Mouse (Mus musculus): Measurements from ENCODE around the gene Gsk3b. TPM values are rescaled to one million over a fixed set of nuclear protein-coding genes. Genes with fewer than 3 reads are reported as not detected.

The Gsk3b gene
- total and polyA plus RNA-seq, 3 experiments, result 6.1 to 30.8 (median 15.5) TPM

- TF ChIP-seq ZMIZ1 (IDR thresholded peaks at IDR 0.05; ENCODE audit: low read depth, low read length), result 0 out of 2 replicates have a peak, but pooled peaks have one; percentile 24
- TF ChIP-seq GABPA (IDR thresholded peaks at IDR 0.05; ENCODE audit: insufficient replicate concordance, low read depth, low read length), result no peak
- TF ChIP-seq ELF1 (IDR thresholded peaks at IDR 0.05; ENCODE audit: low read depth, low read length), result peak; percentile 87
- no peak for TF ChIP-seq USF2 (conservative IDR thresholded peaks at IDR 0.05; ENCODE audit: low read depth, low read length)
- TF ChIP-seq E2F4 (IDR thresholded peaks at IDR 0.05; ENCODE audit: insufficient replicate concordance, low read depth, low read length), result no peak
- TF ChIP-seq POLR2A (IDR thresholded peaks at IDR 0.05; ENCODE audit: low read depth, low read length), result peak; percentile 75
- no peak for TF ChIP-seq SMC3 (IDR thresholded peaks at IDR 0.05; ENCODE audit: low read depth, low read length)
- TF ChIP-seq CHD1 (IDR thresholded peaks at IDR 0.05; ENCODE audit: low read depth, low read length), result no peak; the same call in 1 of the 2 replicates
- TF ChIP-seq ZKSCAN1 (IDR thresholded peaks at IDR 0.05; ENCODE audit: borderline replicate concordance, low read depth, low read length), result no peak
- TF ChIP-seq UBTF (IDR thresholded peaks at IDR 0.05; ENCODE audit: low read depth, low read length), result no peak
- TF ChIP-seq SIN3A (IDR thresholded peaks at IDR 0.05; ENCODE audit: low read length), result peak; percentile 86
- TF ChIP-seq PAX5 (IDR thresholded peaks at IDR 0.05; ENCODE audit: low read length), result no peak
- no peak for TF ChIP-seq BHLHE40 (IDR thresholded peaks at IDR 0.05; ENCODE audit: low read depth, low read length)
- TF ChIP-seq USF1 (IDR thresholded peaks at IDR 0.05; ENCODE audit: low read depth, low read length), result no peak
- TF ChIP-seq TBP (conservative IDR thresholded peaks at IDR 0.05; ENCODE audit: low read depth, low read length), result peak; percentile 89
- TF ChIP-seq MEF2A (IDR thresholded peaks at IDR 0.05; ENCODE audit: borderline replicate concordance, low read depth, low read length), result peak; percentile 56; the same call in 1 of the 2 replicates
Measured at GRCm38 (mm10) chr16:38131756-38132155, 43.0 kb downstream of the Gsk3b start (continued).

DNA sequence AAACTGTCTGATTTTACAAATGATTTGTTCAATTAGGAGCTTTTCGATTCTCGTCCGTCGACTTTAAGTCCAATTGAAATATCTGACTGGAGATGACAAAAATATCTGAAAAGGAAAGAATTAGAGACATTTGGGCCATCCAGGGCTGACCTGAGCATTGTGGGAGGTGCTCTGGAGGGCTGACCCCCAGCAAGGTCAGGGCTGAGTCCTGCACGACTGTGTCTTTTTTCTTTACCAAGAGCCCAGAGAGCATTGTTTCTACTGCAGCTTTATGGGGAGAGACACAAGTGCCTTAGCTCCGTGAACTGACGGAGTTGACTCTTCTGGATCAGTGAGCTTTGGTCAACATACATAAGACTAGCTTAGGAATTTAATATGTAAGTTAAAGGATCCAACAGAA lies 43.4 kb downstream of the Gsk3b start:
- Histone ChIP-seq H3K4me3 (replicated peaks in 1 of 3; ENCODE audit: low read depth in 2 of 3, low read length in 2 of 3, poor library complexity in 1 of 3) (peak overlapping the region; percentile 30 to 60 (median 34)), H3K4me2 (ENCODE audit: insufficient read depth, low read depth, poor library complexity, severe bottlenecking) (peak overlapping the region; percentile 84), H3K79me2 (replicated peaks; ENCODE audit: control insufficient read depth, extremely low read depth, insufficient read depth, poor library complexity, severe bottlenecking) (peaks cover 42% of the 10 kb centered on the region), H3K36me3 (replicated peaks in 1 of 2; ENCODE audit: control insufficient read depth in 1 of 2, insufficient read depth in 1 of 2, low read length in 1 of 2) (peaks cover 0 to 21% of the 10 kb centered on the region in 2 experiments), H3K9ac (ENCODE audit: insufficient read depth, low read depth) (peak overlapping the region; percentile 95), H3K27ac (ENCODE audit: insufficient read depth, low read depth) (no peak overlapping the region), H3K4me1 (ENCODE audit: control insufficient read depth in 1 of 2, insufficient read depth in 2 of 2) (peaks cover 9 to 52% of the 10 kb centered on the region in 2 experiments), H3K27me3 (replicated peaks) (no peaks in the 10 kb centered on the region), H3K9me3 (replicated peaks; ENCODE audit: low read length) (no peaks in the 10 kb centered on the region)
- dilution Hi-C loops (cut with MboI; ENCODE audit: extremely low pct_ligation_motif_present, extremely low pct_unique_long_range_greater_than_20kb, low sequenced_read_pairs) (no loop called here), in situ Hi-C loops (cut with MboI; ENCODE audit: low pct_ligation_motif_present, low pct_unique_long_range_greater_than_20kb, low sequenced_read_pairs) (no loop called here)
- no peak for DNase-seq (ENCODE audit: extremely low read depth)
- TF ChIP-seq MAZ (IDR thresholded peaks at IDR 0.05; ENCODE audit: low read depth, low read length) (0 out of 2 replicates have a peak, but pooled peaks have one; percentile 5), CHD1 (IDR thresholded peaks at IDR 0.05; ENCODE audit: low read depth, low read length) (no peak)

GRCm38 (mm10) chr16:38137296-38137695 lies 48.5 kb downstream of the Gsk3b start:
- peak; percentile 67 for DNase-seq (ENCODE audit: extremely low read depth)
- Histone ChIP-seq H3K27me3 (replicated peaks) (no peaks in the 10 kb centered on the region), H3K4me2 (ENCODE audit: insufficient read depth, low read depth, poor library complexity, severe bottlenecking) (no peak overlapping the region), H3K4me3 (replicated peaks in 1 of 3; ENCODE audit: low read depth in 2 of 3, low read length in 2 of 3, poor library complexity in 1 of 3) (no peak overlapping the region), H3K9ac (ENCODE audit: insufficient read depth, low read depth) (no peak overlapping the region), H3K4me1 (ENCODE audit: control insufficient read depth in 1 of 2, insufficient read depth in 2 of 2) (peaks cover 3 to 28% of the 10 kb centered on the region in 2 experiments), H3K36me3 (replicated peaks in 1 of 2; ENCODE audit: control insufficient read depth in 1 of 2, insufficient read depth in 1 of 2, low read length in 1 of 2) (peaks cover 0 to 34% of the 10 kb centered on the region in 2 experiments), H3K9me3 (replicated peaks; ENCODE audit: low read length) (no peaks in the 10 kb centered on the region), H3K27ac (ENCODE audit: insufficient read depth, low read depth) (no peak overlapping the region), H3K79me2 (replicated peaks; ENCODE audit: control insufficient read depth, extremely low read depth, insufficient read depth, poor library complexity, severe bottlenecking) (peaks cover 33% of the 10 kb centered on the region)
- in situ Hi-C loops (cut with MboI; ENCODE audit: low pct_ligation_motif_present, low pct_unique_long_range_greater_than_20kb, low sequenced_read_pairs) (no loop called here), dilution Hi-C loops (cut with MboI; ENCODE audit: extremely low pct_ligation_motif_present, extremely low pct_unique_long_range_greater_than_20kb, low sequenced_read_pairs) (no loop called here)
- TF ChIP-seq TCF12 (IDR thresholded peaks at IDR 0.05; ENCODE audit: low read depth, low read length) (no peak), GABPA (IDR thresholded peaks at IDR 0.05; ENCODE audit: insufficient replicate concordance, low read depth, low read length) (no peak), MYC (IDR thresholded peaks at IDR 0.05; ENCODE audit: low read depth, low read length) (no peak), POLR2A (IDR thresholded peaks at IDR 0.05; ENCODE audit: low read depth, low read length) (no peak), MXI1 (IDR thresholded peaks at IDR 0.05; ENCODE audit: low read depth, low read length) (no peak), RAD21 (IDR thresholded peaks at IDR 0.05; ENCODE audit: low read depth, low read length) (peak; percentile 81), ZC3H11A (IDR thresholded peaks at IDR 0.05; ENCODE audit: low read depth, low read length) (peak; percentile 39; the same call in 1 of the 2 replicates), CTCF (conservative IDR thresholded peaks at IDR 0.05 in 1 of 2, IDR thresholded peaks at IDR 0.05 in 1 of 2; ENCODE audit: low read depth in 2 of 2, low read length in 2 of 2) (peak in 1 of 2 experiments; percentile 87; a peak in 3 of 4 replicates), MAFK (IDR thresholded peaks at IDR 0.05; ENCODE audit: insufficient replicate concordance, low read length) (no peak), SMC3 (IDR thresholded peaks at IDR 0.05; ENCODE audit: low read depth, low read length) (peak; percentile 87)
